Mouse (Mus musculus) myocyte (in vitro differentiated cells): Measurements from ENCODE around the gene Kif17.

ENCODE experiments used
- CEBPB ChIP-seq: IDR thresholded peaks from 2 replicates; pipeline ENCODE4 v1.6.1; 2011; ENCODE audit warnings: mild to moderate bottlenecking, moderate library complexity; ENCODE audit not compliant: poor library complexity, insufficient read depth, severe bottlenecking
- E2F4 ChIP-seq: IDR thresholded peaks from one replicate; pipeline ENCODE4 v1.6.1; 2011; ENCODE audit warnings: mild to moderate bottlenecking, control low read depth, moderate library complexity; ENCODE audit not compliant: insufficient read depth
- MAX ChIP-seq: IDR thresholded peaks from one replicate; pipeline ENCODE4 v1.6.1; 2011; ENCODE audit warnings: low read depth, mild to moderate bottlenecking, control low read depth
- MYOG ChIP-seq, 3 experiments: IDR thresholded peaks; one replicate each; pipeline ENCODE4 v1.6.1; 2011; ENCODE audit warnings: control low read depth in 2 of 3, low read depth in 2 of 3, mild to moderate bottlenecking in 2 of 3; ENCODE audit not compliant: insufficient read length in 2 of 3, control insufficient read depth in 1 of 3, insufficient read depth in 1 of 3
- POLR2A ChIP-seq: IDR thresholded peaks from one replicate; pipeline ENCODE4 v1.6.1; 2011; ENCODE audit warnings: low read depth, mild to moderate bottlenecking, control low read depth, moderate library complexity; ENCODE audit not compliant: insufficient read length
- POLR2AphosphoS2 ChIP-seq: IDR thresholded peaks from one replicate; pipeline ENCODE4 v1.6.1; 2011; ENCODE audit warnings: low read depth, control low read depth; ENCODE audit not compliant: insufficient read length
- REST ChIP-seq: IDR thresholded peaks from one replicate; pipeline ENCODE4 v1.6.1; 2011; ENCODE audit warnings: mild to moderate bottlenecking, control low read depth, moderate library complexity; ENCODE audit not compliant: insufficient read depth, insufficient read length
- SRF ChIP-seq: IDR thresholded peaks from one replicate; pipeline ENCODE4 v1.6.1; 2011; ENCODE audit warnings: low read depth; ENCODE audit not compliant: control insufficient read depth, insufficient read length
- TCF12 ChIP-seq: IDR thresholded peaks from one replicate; pipeline ENCODE4 v1.6.1; 2011; ENCODE audit warnings: mild to moderate bottlenecking, control low read depth; ENCODE audit not compliant: poor library complexity, insufficient read depth, severe bottlenecking
- TCF3 ChIP-seq: IDR thresholded peaks from one replicate; pipeline ENCODE4 v1.6.1; 2011; ENCODE audit warnings: low read depth, control low read depth; ENCODE audit not compliant: insufficient read length
- USF1 ChIP-seq: IDR thresholded peaks from one replicate; pipeline ENCODE4 v1.6.1; 2011; ENCODE audit warnings: low read depth, mild to moderate bottlenecking, control low read depth, moderate library complexity

- TF ChIP-seq TCF12, result no peak
- no peak for TF ChIP-seq E2F4
- TF ChIP-seq POLR2A, result no peak
- TF ChIP-seq REST, result no peak
- TF ChIP-seq USF1, result no peak
- no peak for TF ChIP-seq MYOG (IDR thresholded peaks at IDR 0.05; ENCODE audit: control insufficient read depth in 1 of 3, insufficient read depth in 1 of 3, insufficient read length in 2 of 3, low read depth in 2 of 3)
- no peak for TF ChIP-seq POLR2AphosphoS2
- no peak for TF ChIP-seq CEBPB
- TF ChIP-seq TCF3, result no peak
- no peak for TF ChIP-seq MAX
- peak; percentile 10 for TF ChIP-seq SRF
These were observed 32.6 kb downstream of the Kif17 start for GRCm38 (mm10) chr4:138282834-138283233.
